Mouse (Mus musculus): ENCODE results near the gene Csnk1e. TPM values are rescaled to one million over a fixed set of nuclear protein-coding genes. Genes with fewer than 3 reads are reported as not detected.

The Csnk1e gene
- total and polyA plus RNA-seq, 3 experiments, result 10.4 to 46.7 (median 16.8) TPM

GRCm38 (mm10) chr15:79394842-79395241, 60.5 kb downstream of the Csnk1e start:
- Histone ChIP-seq H3K4me1 (ENCODE audit: control insufficient read depth in 1 of 2, insufficient read depth in 2 of 2) (peaks cover 11 to 53% of the 10 kb centered on the region in 2 experiments), H3K27me3 (replicated peaks) (no peaks in the 10 kb centered on the region)
- in situ Hi-C loops (cut with MboI; ENCODE audit: low pct_ligation_motif_present, low pct_unique_long_range_greater_than_20kb, low sequenced_read_pairs), result no loop called here

GRCm38 (mm10) chr15:79393101-79393500, 62.3 kb downstream of the Csnk1e start:
- in situ Hi-C loops (cut with MboI; ENCODE audit: low pct_ligation_motif_present, low pct_unique_long_range_greater_than_20kb, low sequenced_read_pairs), result no loop called here
- Histone ChIP-seq H3K4me3 (replicated peaks in 1 of 3; ENCODE audit: low read depth in 2 of 3, low read length in 2 of 3, poor library complexity in 1 of 3) (no peak overlapping the region), H3K36me3 (replicated peaks in 1 of 2; ENCODE audit: control insufficient read depth in 1 of 2, insufficient read depth in 1 of 2, low read length in 1 of 2) (peaks cover 9 to 84% of the 10 kb centered on the region in 2 experiments), H3K27ac (ENCODE audit: insufficient read depth, low read depth) (no peak overlapping the region), H3K9me3 (replicated peaks; ENCODE audit: low read length) (no peaks in the 10 kb centered on the region), H3K27me3 (replicated peaks) (no peaks in the 10 kb centered on the region), H3K4me1 (ENCODE audit: control insufficient read depth in 1 of 2, insufficient read depth in 2 of 2) (peaks cover 18 to 56% of the 10 kb centered on the region in 2 experiments), H3K9ac (ENCODE audit: insufficient read depth, low read depth) (no peak overlapping the region), H3K79me2 (replicated peaks; ENCODE audit: control insufficient read depth, extremely low read depth, insufficient read depth, poor library complexity, severe bottlenecking) (peaks cover 13% of the 10 kb centered on the region), H3K4me2 (ENCODE audit: insufficient read depth, low read depth, poor library complexity, severe bottlenecking) (no peak overlapping the region)
- DNase-seq (ENCODE audit: extremely low read depth), result no peak
- TF ChIP-seq RAD21 (IDR thresholded peaks at IDR 0.05; ENCODE audit: low read depth, low read length) (no peak), CTCF (conservative IDR thresholded peaks at IDR 0.05 in 1 of 2, IDR thresholded peaks at IDR 0.05 in 1 of 2; ENCODE audit: low read depth in 2 of 2, low read length in 2 of 2) (no peak), ZKSCAN1 (IDR thresholded peaks at IDR 0.05; ENCODE audit: borderline replicate concordance, low read depth, low read length) (no peak), BHLHE40 (IDR thresholded peaks at IDR 0.05; ENCODE audit: low read depth, low read length) (no peak), TBP (conservative IDR thresholded peaks at IDR 0.05; ENCODE audit: low read depth, low read length) (no peak), E2F4 (IDR thresholded peaks at IDR 0.05; ENCODE audit: insufficient replicate concordance, low read depth, low read length) (no peak), ETS1 (conservative IDR thresholded peaks at IDR 0.05; ENCODE audit: low read depth, low read length) (no peak), MAX (IDR thresholded peaks at IDR 0.05; ENCODE audit: low read length) (no peak), TCF12 (IDR thresholded peaks at IDR 0.05; ENCODE audit: low read depth, low read length) (no peak), ZC3H11A (IDR thresholded peaks at IDR 0.05; ENCODE audit: low read depth, low read length) (no peak), JUN (IDR thresholded peaks at IDR 0.05; ENCODE audit: insufficient read depth, low read depth, low read length) (no peak), NRF1 (IDR thresholded peaks at IDR 0.05; ENCODE audit: low read depth, low read length) (no peak), HCFC1 (IDR thresholded peaks at IDR 0.05; ENCODE audit: low read depth, low read length) (no peak), JUND (conservative IDR thresholded peaks at IDR 0.05; ENCODE audit: low read depth, low read length) (no peak), ZMIZ1 (IDR thresholded peaks at IDR 0.05; ENCODE audit: low read depth, low read length) (no peak), EP300 (IDR thresholded peaks at IDR 0.05; ENCODE audit: low read length) (no peak)
- dilution Hi-C loops (cut with MboI; ENCODE audit: extremely low pct_ligation_motif_present, extremely low pct_unique_long_range_greater_than_20kb, low sequenced_read_pairs), result no loop called here

More at GRCm38 (mm10) chr15:79394842-79395241, 60.5 kb downstream of the Csnk1e start:
- TF ChIP-seq CTCF (conservative IDR thresholded peaks at IDR 0.05 in 1 of 2, IDR thresholded peaks at IDR 0.05 in 1 of 2; ENCODE audit: low read depth in 2 of 2, low read length in 2 of 2), result no peak
- no peak for TF ChIP-seq NELFE (IDR thresholded peaks at IDR 0.05; ENCODE audit: low read depth, low read length)
- no peak for TF ChIP-seq ETS1 (conservative IDR thresholded peaks at IDR 0.05; ENCODE audit: low read depth, low read length)
- TF ChIP-seq ZKSCAN1 (IDR thresholded peaks at IDR 0.05; ENCODE audit: borderline replicate concordance, low read depth, low read length), result no peak
- no peak for TF ChIP-seq USF2 (conservative IDR thresholded peaks at IDR 0.05; ENCODE audit: low read depth, low read length)
- TF ChIP-seq TCF12 (IDR thresholded peaks at IDR 0.05; ENCODE audit: low read depth, low read length), result no peak
- TF ChIP-seq POLR2AphosphoS2 (IDR thresholded peaks at IDR 0.05; ENCODE audit: low read depth, low read length), result no peak
- no peak for TF ChIP-seq TBP (conservative IDR thresholded peaks at IDR 0.05; ENCODE audit: low read depth, low read length)
- TF ChIP-seq USF1 (IDR thresholded peaks at IDR 0.05; ENCODE audit: low read depth, low read length), result no peak
- TF ChIP-seq MAX (IDR thresholded peaks at IDR 0.05; ENCODE audit: low read length), result no peak
- no peak for TF ChIP-seq ZNF384 (IDR thresholded peaks at IDR 0.05; ENCODE audit: low read depth, low read length)
- TF ChIP-seq MYC (IDR thresholded peaks at IDR 0.05; ENCODE audit: low read depth, low read length), result no peak
- no peak for TF ChIP-seq SIN3A (IDR thresholded peaks at IDR 0.05; ENCODE audit: low read length)
- peaks cover 19% of the 10 kb centered on the region for H3K79me2 ChIP-seq (replicated peaks; ENCODE audit: control insufficient read depth, extremely low read depth, insufficient read depth, poor library complexity, severe bottlenecking)
- no peak overlapping the region for H3K4me3 ChIP-seq (replicated peaks in 1 of 3; ENCODE audit: low read depth in 2 of 3, low read length in 2 of 3, poor library complexity in 1 of 3)
- H3K9me3 ChIP-seq (replicated peaks; ENCODE audit: low read length), result no peaks in the 10 kb centered on the region
- no peak overlapping the region for H3K27ac ChIP-seq (ENCODE audit: insufficient read depth, low read depth)
- dilution Hi-C loops (cut with MboI; ENCODE audit: extremely low pct_ligation_motif_present, extremely low pct_unique_long_range_greater_than_20kb, low sequenced_read_pairs), result no loop called here
- peaks cover 9 to 81% of the 10 kb centered on the region in 2 experiments for H3K36me3 ChIP-seq (replicated peaks in 1 of 2; ENCODE audit: control insufficient read depth in 1 of 2, insufficient read depth in 1 of 2, low read length in 1 of 2)
- no peak overlapping the region for H3K4me2 ChIP-seq (ENCODE audit: insufficient read depth, low read depth, poor library complexity, severe bottlenecking)
- no peak for DNase-seq (ENCODE audit: extremely low read depth)
- no peak overlapping the region for H3K9ac ChIP-seq (ENCODE audit: insufficient read depth, low read depth)
